Mouse (Mus musculus) liver, embryonic 14.5 days (tissue): ENCODE data around the gene Ptpn4. TPM values are rescaled to one million over a fixed set of nuclear protein-coding genes. Genes with fewer than 3 reads are reported as not detected.
A peak's percentile ranks its signal among the peaks of the same experiment; 100 is the strongest.

Experiments used
- ATAC-seq: fragments of 200-750 bp; cut with Nextera tagmentation; 2 replicates; pipeline ENCODE4 v1.8.0; 2017; ENCODE audit warnings: moderate number of reproducible peaks, mild to moderate bottlenecking, moderate library complexity; ENCODE audit not compliant: insufficient read depth
- DNase-seq, 3 experiments: peaks; one replicate each; pipeline ENCODE4 v3.0.0-alpha.2; 2012 to 2013; ENCODE audit warnings: low read depth in 3 of 3, low spot score in 3 of 3
- H3K27ac ChIP-seq: fragments of 300-500 bp; sonication (generic); 2 replicates; pipeline ENCODE4 v1.5.1; 2014; ENCODE audit warnings: moderate library complexity, mild to moderate bottlenecking, control low read depth, inconsistent platforms
- H3K27me3 ChIP-seq: fragments of 300-500 bp; sonication (generic); 2 replicates; pipeline ENCODE4 v1.6.1; 2014; ENCODE audit warnings: mild to moderate bottlenecking, low read length, moderate library complexity; ENCODE audit not compliant: control insufficient read depth, insufficient read depth
- H3K36me3 ChIP-seq: fragments of 300-500 bp; sonication (generic); replicated peaks from 2 replicates; pipeline ENCODE4 v1.6.1; 2014; ENCODE audit warnings: low read depth; ENCODE audit not compliant: control insufficient read depth, insufficient read depth
- H3K4me1 ChIP-seq, 2 experiments: fragments of 200-500 bp in 1 of 2; fragments of 300-500 bp in 1 of 2; sonication (generic) in 1 of 2; replicated peaks; 2 replicates each; pipeline ENCODE4 v1.6.1; 2012 to 2014; ENCODE audit warnings: antibody characterized with exemption in 1 of 2, inconsistent platforms in 1 of 2, low read length in 1 of 2; ENCODE audit not compliant: control insufficient read depth in 2 of 2, insufficient read depth in 2 of 2
- H3K4me2 ChIP-seq: fragments of 300-500 bp; sonication (generic); 2 replicates; pipeline ENCODE4 v1.6.1; 2014; ENCODE audit warnings: low read depth, mild to moderate bottlenecking, control low read depth, moderate library complexity
- H3K4me3 ChIP-seq, 2 experiments: fragments of 200-500 bp in 1 of 2; fragments of 300-500 bp in 1 of 2; sonication (generic) in 1 of 2; 2 replicates each; pipeline ENCODE4 v1.5.1; 2012 to 2014; ENCODE audit warnings: low read depth in 2 of 2, low read length in 2 of 2, mild to moderate bottlenecking in 2 of 2, control low read depth in 1 of 2, inconsistent platforms in 1 of 2, moderate library complexity in 1 of 2; ENCODE audit not compliant: insufficient read depth in 1 of 2
- H3K9ac ChIP-seq: fragments of 300-500 bp; sonication (generic); replicated peaks from 2 replicates; pipeline ENCODE4 v1.6.1; 2014; ENCODE audit warnings: mild to moderate bottlenecking, control low read depth, moderate library complexity
- H3K9me3 ChIP-seq: fragments of 300-500 bp; sonication (generic); 2 replicates; pipeline ENCODE4 v1.6.1; 2016; ENCODE audit warnings: low read length, mixed read lengths; ENCODE audit not compliant: control insufficient read depth
- CTCF ChIP-seq: IDR thresholded peaks from 2 replicates; pipeline ENCODE4 v1.5.1; 2016; ENCODE audit warnings: antibody characterized with exemption, low read depth, control low read depth
- EP300 ChIP-seq: IDR thresholded peaks from 2 replicates; pipeline ENCODE4 v1.6.1; 2016; ENCODE audit warnings: antibody characterized with exemption, low read depth
- WGBS: fragments of 180-500 bp; shearing (Covaris S2); extraction: QIAGEN DNeasy Blood & Tissue Kit; methylation state at CpG from one replicate; pipeline ENCODE4 v1.1.7; 2014; ENCODE audit not compliant: insufficient replicate concordance; 5-methylcytosine and 5-hydroxymethylcytosine counted together
- polyA plus RNA-seq, 2 experiments: library from polyadenylated mRNA; depleted of rRNA in 1 of 2; stranded (reverse) in 1 of 2; unstranded in 1 of 2; fragments of >200 nt; fragmentation: Nextera tagmentation in 1 of 2; extraction: Ambion mirVana in 1 of 2; gene quantifications; 2 replicates each; pipeline versions ENCODE4 v1.2.1 to v1.2.3; 2012 to 2014

Ptpn4 gene
- polyA plus RNA-seq, 2 experiments, result 1.2 to 1.8 TPM

- H3K27ac ChIP-seq, result no peak overlapping the region
- no peak for TF ChIP-seq CTCF
- TF ChIP-seq EP300, result no peak
- no peak overlapping the region for H3K4me3 ChIP-seq
- H3K9me3 ChIP-seq, result no peaks in the 10 kb centered on the region
- no peak for ATAC-seq
- H3K27me3 ChIP-seq, result no peaks in the 10 kb centered on the region
- peaks cover 3 to 5% of the 10 kb centered on the region in 2 experiments; a peak in 3 of 4 replicates for H3K4me1 ChIP-seq
- H3K9ac ChIP-seq, result no peak overlapping the region
- WGBS, result 64% methylated on average over 3 of the region's 3 CpGs
- H3K36me3 ChIP-seq, result no peaks in the 10 kb centered on the region
- H3K4me2 ChIP-seq, result no peak overlapping the region
- DNase-seq, result no peak
Observed at GRCm38 (mm10) chr1:119634746-119635145, 202.7 kb downstream of the Ptpn4 start.

GRCm38 (mm10) chr1:119630428-119630827, 207.0 kb downstream of the Ptpn4 start:
- H3K4me3 ChIP-seq, result no peak overlapping the region
- peak; percentile 50; the same call in 1 of the 2 replicates for ATAC-seq
- no peak for DNase-seq

GRCm38 (mm10) chr1:119626837-119627236, 210.6 kb downstream of the Ptpn4 start:
- Histone ChIP-seq H3K4me2 (no peak overlapping the region), H3K36me3 (no peaks in the 10 kb centered on the region), H3K27me3 (no peaks in the 10 kb centered on the region), H3K4me1 (peaks cover 0 to 3% of the 10 kb centered on the region in 2 experiments; a peak in 2 of 4 replicates), H3K27ac (no peak overlapping the region), H3K4me3 (no peak overlapping the region), H3K9me3 (no peaks in the 10 kb centered on the region), H3K9ac (no peak overlapping the region)
- ATAC-seq (no peak), DNase-seq (no peak)
- TF ChIP-seq EP300 (no peak), CTCF (no peak)
- 83% methylated on average over 4 of the region's 4 CpGs for WGBS

More at GRCm38 (mm10) chr1:119630428-119630827, 207.0 kb downstream of the Ptpn4 start:
- no peak overlapping the region for H3K9ac ChIP-seq
- no peak overlapping the region for H3K4me2 ChIP-seq
- no peak for TF ChIP-seq CTCF
- TF ChIP-seq EP300, result no peak
- H3K27ac ChIP-seq, result no peak overlapping the region
- peaks cover 0 to 3% of the 10 kb centered on the region in 2 experiments; a peak in 2 of 4 replicates for H3K4me1 ChIP-seq
- H3K36me3 ChIP-seq, result no peaks in the 10 kb centered on the region
- H3K27me3 ChIP-seq, result no peaks in the 10 kb centered on the region
- 26% methylated on average over 1 of the region's 1 CpGs for WGBS
- H3K9me3 ChIP-seq, result no peaks in the 10 kb centered on the region

GRCm38 (mm10) chr1:119624444-119624843, 213.0 kb downstream of the Ptpn4 start:
- Histone ChIP-seq H3K4me2 (no peak overlapping the region), H3K27me3 (no peaks in the 10 kb centered on the region), H3K36me3 (no peaks in the 10 kb centered on the region), H3K27ac (no peak overlapping the region), H3K4me3 (no peak overlapping the region), H3K9ac (no peak overlapping the region), H3K4me1 (no peaks in the 10 kb centered on the region), H3K9me3 (no peaks in the 10 kb centered on the region)
- no peak for DNase-seq
- 62% methylated on average over 2 of the region's 2 CpGs for WGBS
- no peak for ATAC-seq
- TF ChIP-seq CTCF, result no peak

- no peak for ATAC-seq
- TF ChIP-seq CTCF, result no peak
- no peak for TF ChIP-seq EP300
Observed at GRCm38 (mm10) chr1:119605396-119605795, 232.0 kb downstream of the Ptpn4 start.

More at GRCm38 (mm10) chr1:119605396-119605795, 232.0 kb downstream of the Ptpn4 start:
- WGBS, result 77% methylated on average over 3 of the region's 3 CpGs
- Histone ChIP-seq H3K4me2 (no peak overlapping the region), H3K9me3 (no peaks in the 10 kb centered on the region), H3K27ac (no peak overlapping the region), H3K4me1 (no peaks in the 10 kb centered on the region), H3K27me3 (no peaks in the 10 kb centered on the region), H3K36me3 (no peaks in the 10 kb centered on the region), H3K4me3 (no peak overlapping the region), H3K9ac (no peak overlapping the region)
- DNase-seq, result no peak

Other genes with a start within 250 kb of the Ptpn4 start
- gene Epb41l5, start 188.6 kb downstream of the Ptpn4 start, polyA plus RNA-seq (2012; rRNA removed), result 4.0 and 6.4 TPM in 2 replicates
- gene Epb41l5, start 188.6 kb downstream of the Ptpn4 start, polyA plus RNA-seq (2014; fragmentation: Nextera tagmentation; extraction: Ambion mirVana), result 12.9 and 13.1 TPM in 2 replicates
- gene Tmem177, start 75.6 kb upstream of the Ptpn4 start, polyA plus RNA-seq (2012; rRNA removed), result 2.8 and 2.9 TPM in 2 replicates
- gene Tmem177, start 75.6 kb upstream of the Ptpn4 start, polyA plus RNA-seq (2014; fragmentation: Nextera tagmentation; extraction: Ambion mirVana), result 3.8 and 3.9 TPM in 2 replicates
- 0.03 TPM in 1 of 2 replicates, not detected in the other for gene Cfap221, start 159.6 kb upstream of the Ptpn4 start, polyA plus RNA-seq (2012; rRNA removed)
- gene Cfap221, start 159.6 kb upstream of the Ptpn4 start, polyA plus RNA-seq (2014; fragmentation: Nextera tagmentation; extraction: Ambion mirVana), result 0.05 TPM in 1 of 2 replicates, not detected in the other
- gene Sctr, start 169.3 kb upstream of the Ptpn4 start, polyA plus RNA-seq (2012; rRNA removed), result 0.03 TPM in 1 of 2 replicates, not detected in the other
- gene Sctr, start 169.3 kb upstream of the Ptpn4 start, polyA plus RNA-seq (2014; fragmentation: Nextera tagmentation; extraction: Ambion mirVana), result not detected in 2 replicates
- 31.1 and 39.5 TPM in 2 replicates for gene Tmem37, start 236.5 kb upstream of the Ptpn4 start, polyA plus RNA-seq (2012; rRNA removed)
- gene Tmem37, start 236.5 kb upstream of the Ptpn4 start, polyA plus RNA-seq (2014; fragmentation: Nextera tagmentation; extraction: Ambion mirVana), result 73.9 and 75.7 TPM in 2 replicates